ENCODE assay signal across 9 mouse cellular contexts in genomic region chr1:52765176-52766111, GRCm38 (mm10). TPM values are rescaled to one million over a fixed set of nuclear protein-coding genes. Genes with fewer than 3 reads are reported as not detected.
DNase-seq lines count a peak whose midpoint lies in the region; ATAC-seq lines count a peak whose summit lies in the region.
"Had no signal": no experiment of that assay in that cellular context is flagged by ENCODE, and none has a peak within 500 bp of the region (broad histone marks: within the 10 kb centered on the region; RNA-seq: fewer than 3 reads in every experiment).

No protein-coding gene starts in this region.

- ATAC-seq in megakaryocyte, adult 5-6 weeks (ENCODE audit: poor library complexity, severe bottlenecking) = no peak

- H3K36me3 ChIP-seq in megakaryocyte, embryonic 14.5 days (replicated peaks; ENCODE audit: low read length) = no peaks in the 10 kb centered on the region
- H3K36me3 ChIP-seq: hindbrain, embryonic 10.5 days; neural tube, embryonic 13.5 days had no signal

- no peaks in the 10 kb centered on the region for H3K9me3 ChIP-seq in megakaryocyte, embryonic 14.5 days
- H3K9me3 ChIP-seq: hindbrain, embryonic 10.5 days; neural tube, embryonic 13.5 days had no signal

- peak; percentile 59 to 61 for DNase-seq in adrenal gland, postnatal 36 days
- peak; percentile 40 to 45 for DNase-seq in kidney, postnatal 25 days
- DNase-seq in yolk sac, embryonic 10.5 days (ENCODE audit: low spot score) = peak; percentile 84
- no peak for DNase-seq in neural tube, embryonic 10.5 days (ENCODE audit: extremely low spot score, low spot score)
- no peak for DNase-seq in gastrocnemius, postnatal 14 days

- peak overlapping the region; percentile 64 for H3K4me3 ChIP-seq in megakaryocyte, embryonic 14.5 days (replicated peaks)
- H3K4me3 ChIP-seq: hindbrain, embryonic 10.5 days; neural tube, embryonic 13.5 days had no signal

- peaks cover 38% of the 10 kb centered on the region for H3K4me1 ChIP-seq in megakaryocyte, embryonic 14.5 days
- H3K4me1 ChIP-seq: neural tube, embryonic 13.5 days had no signal

- intact Hi-C loops in gastrocnemius, postnatal 14 days (cut with DNase I; ENCODE audit: low total_unique reads) = no loop called here

- no peaks in the 10 kb centered on the region for H3K27me3 ChIP-seq in megakaryocyte, embryonic 14.5 days (replicated peaks)
- H3K27me3 ChIP-seq: neural tube, embryonic 13.5 days had no signal

RNA-seq across cellular contexts. Expression of gene Mfsd6, which starts 38.2 kb away (rescaled TPM):
- 4.1 and 4.4 TPM in 2 replicates for polyA plus RNA-seq in megakaryocyte, embryonic 14.5 days (2012; ENCODE audit: insufficient read depth, low replicate concordance)
- 30.6 and 33.0 TPM in 2 replicates for total RNA-seq in megakaryocyte, adult 5-6 weeks (2015)
- total RNA-seq in megakaryocyte, adult 5-6 weeks (2017) = 26.8 and 31.8 TPM in 2 replicates
- total RNA-seq in adrenal gland, postnatal 36 days (2021) = 10 to 100 TPM; 16.6 to 17.0 TPM
- 1 to 10 TPM; 6.1 to 6.4 TPM for total RNA-seq in gastrocnemius, postnatal 14 days (2021)

RNA-seq across cellular contexts. Expression of gene Inpp1, which starts 52.0 kb away (rescaled TPM):
- 0.93 and 1.6 TPM in 2 replicates for polyA plus RNA-seq in megakaryocyte, embryonic 14.5 days (2012; ENCODE audit: insufficient read depth, low replicate concordance)
- total RNA-seq in megakaryocyte, adult 5-6 weeks (2015) = 6.6 and 12.5 TPM in 2 replicates
- 10.1 and 13.4 TPM in 2 replicates for total RNA-seq in megakaryocyte, adult 5-6 weeks (2017)
- 10 to 100 TPM; 22.5 to 39.3 TPM for total RNA-seq in adrenal gland, postnatal 36 days (2021)
- total RNA-seq in gastrocnemius, postnatal 14 days (2021) = 1 to 10 TPM; 8.7 to 8.9 TPM

Comparison
In these comparisons a context has a peak if more than half of its experiments do, and no peak if none do; other contexts are left out.
1. DNase-seq: peak in adrenal gland, postnatal 36 days (2 of 2), kidney, postnatal 25 days (2 of 2) and yolk sac, embryonic 10.5 days (single experiment); none in neural tube, embryonic 10.5 days (single experiment) and gastrocnemius, postnatal 14 days (single experiment).